Mouse (Mus musculus) mouse embryonic stem cell (cell line): ENCODE measurements around the gene Gpr88.
"Not testable (repeated sequence)": the region's sequence is repeated elsewhere in the genome, so short reads cannot be mapped to it uniquely, and the experiment has no call there.

Experiments
- in situ Hi-C, 2 experiments: fragments of 300-500 bp; cut with MboI; formaldehyde crosslinking; loops; 1 replicate in 1 of 2; 3 replicates in 1 of 2; pipeline ENCODE4 v1.14.3; 2019 to 2020; ENCODE audit warnings: low sequenced_read_pairs in 2 of 2, low pct_unique_long_range_greater_than_20kb in 1 of 2, mixed read lengths in 1 of 2; ENCODE audit not compliant: unreplicated experiment in 1 of 2

Gene Gpr88

GRCm38 (mm10) chr3:116251481-116252254 lies 1.6 kb downstream of the Gpr88 start:
- in situ Hi-C loops = no loop called here

- in situ Hi-C loops = loop anchor here in 1 of 2 experiments (25.0 kb wide), 1 partner anchor 212 kb away; no protein-coding TSS in a partner anchor
Observed at GRCm38 (mm10) chr3:116249026-116249425, 4.3 kb downstream of the Gpr88 start.

GRCm38 (mm10) chr3:116244476-116244875 lies 8.8 kb downstream of the Gpr88 start:
- in situ Hi-C loops = loop anchor here in 1 of 2 experiments (25.0 kb wide), 1 partner anchor 207 kb away; no protein-coding TSS in a partner anchor

GRCm38 (mm10) chr3:116242685-116243084 lies 10.6 kb downstream of the Gpr88 start:
- in situ Hi-C loops = loop anchor here in 1 of 2 experiments (25.0 kb wide), 1 partner anchor 205 kb away; no protein-coding TSS in a partner anchor

GRCm38 (mm10) chr3:116237527-116237926 lies 15.8 kb downstream of the Gpr88 start:
- in situ Hi-C loops = loop anchor here in 1 of 2 experiments (25.0 kb wide), 1 partner anchor 200 kb away; no protein-coding TSS in a partner anchor

GRCm38 (mm10) chr3:116236856-116237255 lies 16.4 kb downstream of the Gpr88 start:
- in situ Hi-C loops = loop anchor here in 1 of 2 experiments (25.0 kb wide), 1 partner anchor 200 kb away; no protein-coding TSS in a partner anchor

- in situ Hi-C loops = loop anchor here in 1 of 2 experiments (25.0 kb wide), 1 partner anchor 196 kb away; no protein-coding TSS in a partner anchor
Observed at GRCm38 (mm10) chr3:116233515-116233914, 19.8 kb downstream of the Gpr88 start.

GRCm38 (mm10) chr3:116232763-116233162 lies 20.5 kb downstream of the Gpr88 start:
- in situ Hi-C loops = loop anchor here in 1 of 2 experiments (25.0 kb wide), 1 partner anchor 195 kb away; no protein-coding TSS in a partner anchor

- in situ Hi-C loops = loop anchor here in 1 of 2 experiments (25.0 kb wide), 1 partner anchor 192 kb away; no protein-coding TSS in a partner anchor
Observed at GRCm38 (mm10) chr3:116229336-116229735, 24.0 kb downstream of the Gpr88 start.

GRCm38 (mm10) chr3:116228360-116229245 lies 24.7 kb downstream of the Gpr88 start:
- in situ Hi-C loops = loop anchor here in 1 of 2 experiments (25.0 kb wide), 1 partner anchor 191 kb away; no protein-coding TSS in a partner anchor

- in situ Hi-C loops = loop anchor here in 1 of 2 experiments (25.0 kb wide), 1 partner anchor 190 kb away; no protein-coding TSS in a partner anchor
Observed at GRCm38 (mm10) chr3:116227383-116227782, 25.9 kb downstream of the Gpr88 start.

- in situ Hi-C loops = loop anchor here in 1 of 2 experiments (25.0 kb wide), 1 partner anchor 190 kb away; no protein-coding TSS in a partner anchor
Observed at GRCm38 (mm10) chr3:116226915-116227314, 26.4 kb downstream of the Gpr88 start.

- in situ Hi-C loops = no loop called here
Observed at GRCm38 (mm10) chr3:116222511-116223243, 30.6 kb downstream of the Gpr88 start.

GRCm38 (mm10) chr3:116221686-116222010 lies 31.7 kb downstream of the Gpr88 start:
- in situ Hi-C loops = no loop called here

GRCm38 (mm10) chr3:116220980-116221685 lies 32.2 kb downstream of the Gpr88 start:
- in situ Hi-C loops = no loop called here

GRCm38 (mm10) chr3:116217398-116217797 lies 35.9 kb downstream of the Gpr88 start:
- in situ Hi-C loops = not testable (repeated sequence)

GRCm38 (mm10) chr3:116216261-116216660 lies 37.0 kb downstream of the Gpr88 start:
- in situ Hi-C loops = no loop called here
